Mouse (Mus musculus): ENCODE results near the gene Nrcam. TPM values are rescaled to one million over a fixed set of nuclear protein-coding genes. Genes with fewer than 3 reads are reported as not detected.

Nrcam gene
- total and polyA plus RNA-seq, 3 experiments = 0.16 to 0.23 (median 0.20) TPM

GRCm38 (mm10) chr12:44430996-44431395 lies 102.3 kb downstream of the Nrcam start:
- no peaks in the 10 kb centered on the region for H3K27me3 ChIP-seq (ENCODE audit: control insufficient read depth, insufficient read depth, low read length)
- no peaks in the 10 kb centered on the region for H3K79me2 ChIP-seq (replicated peaks; ENCODE audit: control insufficient read depth, insufficient read depth, low read length)
- no peaks in the 10 kb centered on the region for H3K36me3 ChIP-seq (ENCODE audit: control insufficient read depth, insufficient read depth, low read length)
- no peaks in the 10 kb centered on the region for H3K4me1 ChIP-seq (ENCODE audit: control insufficient read depth, insufficient read depth, low read length)
- DNase-seq = no peak
- TF ChIP-seq POLR2A (IDR thresholded peaks at IDR 0.05; ENCODE audit: insufficient read depth, low read depth, low read length) (no peak), EP300 (IDR thresholded peaks at IDR 0.05; ENCODE audit: insufficient read depth, low read depth, low read length) (no peak), CTCF (IDR thresholded peaks at IDR 0.05) (no peak)
- H3K9ac ChIP-seq (ENCODE audit: low read depth, low read length) = no peak overlapping the region
- H3K27ac ChIP-seq = no peak overlapping the region
- intact Hi-C loops (cut with DNase I) = no loop called here
- WGBS = 49% methylated on average over 7 of the region's 7 CpGs
- no peak overlapping the region for H3K4me3 ChIP-seq

- DNase-seq = no peak
- 85% methylated on average over 3 of the region's 3 CpGs for WGBS
- H3K36me3 ChIP-seq (ENCODE audit: control insufficient read depth, insufficient read depth, low read length) = no peaks in the 10 kb centered on the region
- H3K9ac ChIP-seq (ENCODE audit: low read depth, low read length) = no peak overlapping the region
- no peak overlapping the region for H3K4me3 ChIP-seq
- H3K79me2 ChIP-seq (replicated peaks; ENCODE audit: control insufficient read depth, insufficient read depth, low read length) = no peaks in the 10 kb centered on the region
- no peak overlapping the region for H3K27ac ChIP-seq
- H3K4me1 ChIP-seq (ENCODE audit: control insufficient read depth, insufficient read depth, low read length) = no peaks in the 10 kb centered on the region
- TF ChIP-seq POLR2A (IDR thresholded peaks at IDR 0.05; ENCODE audit: insufficient read depth, low read depth, low read length) (no peak), CTCF (IDR thresholded peaks at IDR 0.05) (no peak), EP300 (IDR thresholded peaks at IDR 0.05; ENCODE audit: insufficient read depth, low read depth, low read length) (no peak)
- intact Hi-C loops (cut with DNase I) = no loop called here
- no peaks in the 10 kb centered on the region for H3K27me3 ChIP-seq (ENCODE audit: control insufficient read depth, insufficient read depth, low read length)
Measured at GRCm38 (mm10) chr12:44432727-44433126, 104.0 kb downstream of the Nrcam start.

GRCm38 (mm10) chr12:44437046-44437827 lies 108.6 kb downstream of the Nrcam start:
- Histone ChIP-seq H3K4me1 (ENCODE audit: control insufficient read depth, insufficient read depth, low read length) (no peaks in the 10 kb centered on the region), H3K79me2 (replicated peaks; ENCODE audit: control insufficient read depth, insufficient read depth, low read length) (no peaks in the 10 kb centered on the region), H3K27ac (no peak overlapping the region), H3K9ac (ENCODE audit: low read depth, low read length) (no peak overlapping the region), H3K4me3 (no peak overlapping the region), H3K27me3 (ENCODE audit: control insufficient read depth, insufficient read depth, low read length) (no peaks in the 10 kb centered on the region), H3K36me3 (ENCODE audit: control insufficient read depth, insufficient read depth, low read length) (no peaks in the 10 kb centered on the region)
- TF ChIP-seq POLR2A (IDR thresholded peaks at IDR 0.05; ENCODE audit: insufficient read depth, low read depth, low read length) = no peak
- no peak for TF ChIP-seq EP300 (IDR thresholded peaks at IDR 0.05; ENCODE audit: insufficient read depth, low read depth, low read length)
- no peak for TF ChIP-seq CTCF (IDR thresholded peaks at IDR 0.05)
- 80% methylated on average over 13 of the region's 13 CpGs for whole genome bisulfite sequencing
- no peak for DNase-seq
- intact Hi-C loops (cut with DNase I) = no loop called here

GRCm38 (mm10) chr12:44438884-44439283 lies 110.2 kb downstream of the Nrcam start:
- H3K27me3 ChIP-seq (ENCODE audit: control insufficient read depth, insufficient read depth, low read length) = no peaks in the 10 kb centered on the region
- H3K79me2 ChIP-seq (replicated peaks; ENCODE audit: control insufficient read depth, insufficient read depth, low read length) = no peaks in the 10 kb centered on the region
- H3K9ac ChIP-seq (ENCODE audit: low read depth, low read length) = no peak overlapping the region
- TF ChIP-seq CTCF (IDR thresholded peaks at IDR 0.05) (no peak), EP300 (IDR thresholded peaks at IDR 0.05; ENCODE audit: insufficient read depth, low read depth, low read length) (no peak), POLR2A (IDR thresholded peaks at IDR 0.05; ENCODE audit: insufficient read depth, low read depth, low read length) (no peak)
- H3K36me3 ChIP-seq (ENCODE audit: control insufficient read depth, insufficient read depth, low read length) = no peaks in the 10 kb centered on the region
- intact Hi-C loops (cut with DNase I) = no loop called here
- no peaks in the 10 kb centered on the region for H3K4me1 ChIP-seq (ENCODE audit: control insufficient read depth, insufficient read depth, low read length)
- 8% methylated on average over 8 of the region's 8 CpGs for WGBS
- H3K4me3 ChIP-seq = no peak overlapping the region
- DNase-seq = no peak
- no peak overlapping the region for H3K27ac ChIP-seq

- 48% methylated on average over 4 of the region's 4 CpGs for WGBS
- Histone ChIP-seq H3K36me3 (ENCODE audit: control insufficient read depth, insufficient read depth, low read length) (no peaks in the 10 kb centered on the region), H3K4me1 (ENCODE audit: control insufficient read depth, insufficient read depth, low read length) (no peaks in the 10 kb centered on the region), H3K27me3 (ENCODE audit: control insufficient read depth, insufficient read depth, low read length) (no peaks in the 10 kb centered on the region), H3K27ac (no peak overlapping the region), H3K9ac (ENCODE audit: low read depth, low read length) (no peak overlapping the region), H3K79me2 (replicated peaks; ENCODE audit: control insufficient read depth, insufficient read depth, low read length) (no peaks in the 10 kb centered on the region), H3K4me3 (no peak overlapping the region)
- TF ChIP-seq CTCF (IDR thresholded peaks at IDR 0.05) = no peak
- TF ChIP-seq EP300 (IDR thresholded peaks at IDR 0.05; ENCODE audit: insufficient read depth, low read depth, low read length) = no peak
- no peak for TF ChIP-seq POLR2A (IDR thresholded peaks at IDR 0.05; ENCODE audit: insufficient read depth, low read depth, low read length)
- DNase-seq = no peak
- intact Hi-C loops (cut with DNase I) = no loop called here
Measured at GRCm38 (mm10) chr12:44440230-44440629, 111.5 kb downstream of the Nrcam start.

GRCm38 (mm10) chr12:44450930-44451329 lies 122.2 kb downstream of the Nrcam start:
- H3K79me2 ChIP-seq (replicated peaks; ENCODE audit: control insufficient read depth, insufficient read depth, low read length) = no peaks in the 10 kb centered on the region
- H3K27ac ChIP-seq = no peak overlapping the region
- 48% methylated on average over 6 of the region's 6 CpGs for WGBS
- no peak overlapping the region for H3K4me3 ChIP-seq
- no peak overlapping the region for H3K9ac ChIP-seq (ENCODE audit: low read depth, low read length)
- intact Hi-C loops (cut with DNase I) = no loop called here
- no peaks in the 10 kb centered on the region for H3K36me3 ChIP-seq (ENCODE audit: control insufficient read depth, insufficient read depth, low read length)
- H3K27me3 ChIP-seq (ENCODE audit: control insufficient read depth, insufficient read depth, low read length) = no peaks in the 10 kb centered on the region
- TF ChIP-seq EP300 (IDR thresholded peaks at IDR 0.05; ENCODE audit: insufficient read depth, low read depth, low read length) = no peak
- H3K4me1 ChIP-seq (ENCODE audit: control insufficient read depth, insufficient read depth, low read length) = no peaks in the 10 kb centered on the region
- DNase-seq = no peak
